Mouse (Mus musculus) megakaryocyte, adult 5-6 weeks (primary cell): ENCODE data around the gene Retreg3. TPM values are rescaled to one million over a fixed set of nuclear protein-coding genes. Genes with fewer than 3 reads are reported as not detected.

Source experiments
- ATAC-seq: 2 replicates; pipeline ENCODE4 v1.8.0; 2016; ENCODE audit warnings: mild to moderate bottlenecking, inconsistent platforms; ENCODE audit not compliant: poor library complexity, severe bottlenecking
- total RNA-seq, 2 experiments: library from RNA; stranded (forward) in 1 of 2; stranded (reverse) in 1 of 2; fragments of 153-499, 151-499 nt in 1 of 2; fragments of 221-1000, 200-1000 nt in 1 of 2; gene quantifications; 2 replicates each; pipeline versions ENCODE4 v1.2.3 to v1.2.4; 2015 to 2017

The Retreg3 gene
- total RNA-seq, 2 experiments from 2014 or later, result 15.9 to 53.1 TPM

- ATAC-seq, result peak; percentile 68
These were observed 37.2 kb downstream of the Retreg3 start, which contains the start of gene Coasy for GRCm38 (mm10) chr11:101082208-101083082. Coasy (plus strand) TSS chr11:101082565.

- 0 out of 2 replicates have a peak, but pooled peaks have one; percentile 1 for ATAC-seq
These were observed 38.0 kb downstream of the Retreg3 start for GRCm38 (mm10) chr11:101081659-101082058.

- no peak for ATAC-seq
These were observed 39.3 kb downstream of the Retreg3 start for GRCm38 (mm10) chr11:101080421-101080820.

- ATAC-seq, result peak; percentile 22
These were observed 39.9 kb downstream of the Retreg3 start for GRCm38 (mm10) chr11:101079746-101080145.

- no peak for ATAC-seq
These were observed 41.6 kb downstream of the Retreg3 start, which contains the start of gene Hsd17b1 for GRCm38 (mm10) chr11:101078121-101078520. Hsd17b1 (plus strand) TSS chr11:101078411.

GRCm38 (mm10) chr11:101071810-101072428 is 47.8 kb downstream of the Retreg3 start:
- no peak for ATAC-seq

GRCm38 (mm10) chr11:101070987-101071386 is 48.7 kb downstream of the Retreg3 start:
- no peak for ATAC-seq

GRCm38 (mm10) chr11:101070189-101070527 is 49.5 kb downstream of the Retreg3 start:
- ATAC-seq, result peak; percentile 27; the same call in 1 of the 2 replicates

GRCm38 (mm10) chr11:101069391-101070188 is 50.1 kb downstream of the Retreg3 start, which contains the start of gene Naglu:
Naglu (plus strand) TSS chr11:101070012.
- peak; percentile 96 for ATAC-seq

- peak; percentile 49 for ATAC-seq
These were observed 52.9 kb downstream of the Retreg3 start for GRCm38 (mm10) chr11:101066549-101067412.

- ATAC-seq, result no peak
These were observed 54.7 kb downstream of the Retreg3 start for GRCm38 (mm10) chr11:101065002-101065401.

- ATAC-seq, result no peak
These were observed 55.2 kb downstream of the Retreg3 start for GRCm38 (mm10) chr11:101064462-101064861.

GRCm38 (mm10) chr11:101063676-101064327 is 55.9 kb downstream of the Retreg3 start:
- ATAC-seq, result peak; percentile 85

- peak; percentile 50 for ATAC-seq
These were observed 56.6 kb downstream of the Retreg3 start for GRCm38 (mm10) chr11:101062971-101063675.

GRCm38 (mm10) chr11:101062165-101062884 is 57.4 kb downstream of the Retreg3 start:
- no peak for ATAC-seq

- ATAC-seq, result no peak
These were observed 58.6 kb downstream of the Retreg3 start for GRCm38 (mm10) chr11:101061049-101061448.

- no peak for ATAC-seq
These were observed 59.6 kb downstream of the Retreg3 start for GRCm38 (mm10) chr11:101060126-101060525.

- ATAC-seq, result no peak
These were observed 60.2 kb downstream of the Retreg3 start for GRCm38 (mm10) chr11:101059473-101059872.
